Mouse (Mus musculus): ENCODE measurements around the gene Lyrm4. TPM values are rescaled to one million over a fixed set of nuclear protein-coding genes. Genes with fewer than 3 reads are reported as not detected.
"Not testable (repeated sequence)": the region's sequence is repeated elsewhere in the genome, so short reads cannot be mapped to it uniquely, and the experiment has no call there.

Lyrm4 gene
- polyA plus RNA-seq, 1 experiment from 2014 or later, result 46.4 TPM

- H3K27ac ChIP-seq (ENCODE audit: low read depth, low read length), result no peak overlapping the region
- H3K4me2 ChIP-seq (ENCODE audit: low read depth, low read length), result no peak overlapping the region
- H3K27me3 ChIP-seq (ENCODE audit: control insufficient read depth, insufficient read depth, low read length), result no peaks in the 10 kb centered on the region
- no peak overlapping the region for H3K4me3 ChIP-seq (ENCODE audit: low read depth, low read length)
- H3K9me3 ChIP-seq (ENCODE audit: control insufficient read depth, low read length), result no peaks in the 10 kb centered on the region
- no peak for ATAC-seq (ENCODE audit: low read depth)
- H3K36me3 ChIP-seq (ENCODE audit: control insufficient read depth, insufficient read depth, low read length), result no peaks in the 10 kb centered on the region
- H3K9ac ChIP-seq (replicated peaks; ENCODE audit: low read depth, low read length), result no peak overlapping the region
- peaks cover 21% of the 10 kb centered on the region for H3K4me1 ChIP-seq (ENCODE audit: control insufficient read depth, insufficient read depth, low read length)
- WGBS, result 80% methylated on average over 2 of the region's 2 CpGs
Observed at GRCm38 (mm10) chr13:36018017-36018416, 99.3 kb downstream of the Lyrm4 start.

GRCm38 (mm10) chr13:36015636-36016035 lies 101.7 kb downstream of the Lyrm4 start:
- Histone ChIP-seq H3K9ac (replicated peaks; ENCODE audit: low read depth, low read length) (no peak overlapping the region), H3K27me3 (ENCODE audit: control insufficient read depth, insufficient read depth, low read length) (no peaks in the 10 kb centered on the region), H3K4me1 (ENCODE audit: control insufficient read depth, insufficient read depth, low read length) (peaks cover 13% of the 10 kb centered on the region), H3K9me3 (ENCODE audit: control insufficient read depth, low read length) (no peaks in the 10 kb centered on the region), H3K4me2 (ENCODE audit: low read depth, low read length) (no peak overlapping the region), H3K4me3 (ENCODE audit: low read depth, low read length) (no peak overlapping the region), H3K36me3 (ENCODE audit: control insufficient read depth, insufficient read depth, low read length) (no peaks in the 10 kb centered on the region), H3K27ac (ENCODE audit: low read depth, low read length) (no peak overlapping the region)
- ATAC-seq (ENCODE audit: low read depth), result no peak
- WGBS, result 74% methylated on average over 3 of the region's 3 CpGs

DNA sequence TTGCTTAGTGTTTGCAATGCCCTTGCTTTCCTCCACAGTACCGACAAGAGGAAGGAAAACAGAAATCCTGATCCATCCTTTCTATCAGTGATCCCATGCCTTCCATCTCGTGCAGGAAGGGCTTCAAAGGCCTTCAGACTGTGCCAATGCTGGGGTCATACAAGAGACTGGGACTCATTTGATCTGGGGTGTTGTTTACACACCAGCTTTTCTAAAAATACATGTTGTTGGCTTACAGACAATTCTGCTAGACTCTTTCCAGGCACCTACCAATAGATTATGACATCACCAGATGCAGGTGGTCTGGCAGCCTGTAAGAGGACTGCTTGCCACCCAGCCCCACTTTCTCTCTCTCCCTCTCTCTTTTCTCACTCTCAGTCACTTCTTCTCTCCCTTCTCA lies 107.3 kb downstream of the Lyrm4 start:
- Histone ChIP-seq H3K4me1 (ENCODE audit: control insufficient read depth, insufficient read depth, low read length) (no peaks in the 10 kb centered on the region), H3K9me3 (ENCODE audit: control insufficient read depth, low read length) (no peaks in the 10 kb centered on the region), H3K27ac (ENCODE audit: low read depth, low read length) (no peak overlapping the region), H3K4me2 (ENCODE audit: low read depth, low read length) (no peak overlapping the region), H3K36me3 (ENCODE audit: control insufficient read depth, insufficient read depth, low read length) (no peaks in the 10 kb centered on the region), H3K27me3 (ENCODE audit: control insufficient read depth, insufficient read depth, low read length) (no peaks in the 10 kb centered on the region), H3K9ac (replicated peaks; ENCODE audit: low read depth, low read length) (no peak overlapping the region), H3K4me3 (ENCODE audit: low read depth, low read length) (no peak overlapping the region)
- 71% methylated on average over 2 of the region's 2 CpGs for WGBS
- no peak for ATAC-seq (ENCODE audit: low read depth)

GRCm38 (mm10) chr13:36000798-36001197 lies 116.5 kb downstream of the Lyrm4 start:
- Histone ChIP-seq H3K27me3 (ENCODE audit: control insufficient read depth, insufficient read depth, low read length) (no peaks in the 10 kb centered on the region), H3K4me2 (ENCODE audit: low read depth, low read length) (no peak overlapping the region), H3K9me3 (ENCODE audit: control insufficient read depth, low read length) (no peaks in the 10 kb centered on the region), H3K36me3 (ENCODE audit: control insufficient read depth, insufficient read depth, low read length) (no peaks in the 10 kb centered on the region), H3K9ac (replicated peaks; ENCODE audit: low read depth, low read length) (no peak overlapping the region), H3K27ac (ENCODE audit: low read depth, low read length) (no peak overlapping the region), H3K4me1 (ENCODE audit: control insufficient read depth, insufficient read depth, low read length) (no peaks in the 10 kb centered on the region), H3K4me3 (ENCODE audit: low read depth, low read length) (no peak overlapping the region)
- no peak for ATAC-seq (ENCODE audit: low read depth)
- 90% methylated on average over 1 of the region's 1 CpGs for WGBS

DNA sequence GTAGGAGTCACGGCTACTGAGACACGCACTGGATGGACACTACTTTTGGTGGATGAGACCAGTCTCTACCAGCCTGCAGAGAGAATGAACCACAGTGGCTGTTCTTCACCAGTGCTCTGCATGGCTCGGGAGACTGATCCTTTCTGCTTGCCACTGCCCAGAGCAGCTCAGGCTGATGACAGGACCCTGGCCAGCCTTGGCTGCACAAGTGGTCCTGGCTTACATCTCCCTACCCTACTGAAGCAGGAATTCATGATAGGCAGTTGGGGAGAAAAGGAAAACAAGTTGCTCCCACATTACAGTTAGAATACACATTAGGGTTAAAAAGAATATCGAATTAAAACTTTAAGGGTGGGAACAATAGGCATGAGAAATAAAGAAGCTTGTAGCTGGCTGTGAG lies 119.7 kb downstream of the Lyrm4 start:
- H3K4me2 ChIP-seq (ENCODE audit: low read depth, low read length), result no peak overlapping the region
- no peak overlapping the region for H3K27ac ChIP-seq (ENCODE audit: low read depth, low read length)
- no peak overlapping the region for H3K4me3 ChIP-seq (ENCODE audit: low read depth, low read length)
- no peaks in the 10 kb centered on the region for H3K4me1 ChIP-seq (ENCODE audit: control insufficient read depth, insufficient read depth, low read length)
- 95% methylated on average over 4 of the region's 4 CpGs for WGBS
- ATAC-seq (ENCODE audit: low read depth), result no peak
- no peaks in the 10 kb centered on the region for H3K9me3 ChIP-seq (ENCODE audit: control insufficient read depth, low read length)
- H3K27me3 ChIP-seq (ENCODE audit: control insufficient read depth, insufficient read depth, low read length), result no peaks in the 10 kb centered on the region
- no peaks in the 10 kb centered on the region for H3K36me3 ChIP-seq (ENCODE audit: control insufficient read depth, insufficient read depth, low read length)
- no peak overlapping the region for H3K9ac ChIP-seq (replicated peaks; ENCODE audit: low read depth, low read length)

DNA sequence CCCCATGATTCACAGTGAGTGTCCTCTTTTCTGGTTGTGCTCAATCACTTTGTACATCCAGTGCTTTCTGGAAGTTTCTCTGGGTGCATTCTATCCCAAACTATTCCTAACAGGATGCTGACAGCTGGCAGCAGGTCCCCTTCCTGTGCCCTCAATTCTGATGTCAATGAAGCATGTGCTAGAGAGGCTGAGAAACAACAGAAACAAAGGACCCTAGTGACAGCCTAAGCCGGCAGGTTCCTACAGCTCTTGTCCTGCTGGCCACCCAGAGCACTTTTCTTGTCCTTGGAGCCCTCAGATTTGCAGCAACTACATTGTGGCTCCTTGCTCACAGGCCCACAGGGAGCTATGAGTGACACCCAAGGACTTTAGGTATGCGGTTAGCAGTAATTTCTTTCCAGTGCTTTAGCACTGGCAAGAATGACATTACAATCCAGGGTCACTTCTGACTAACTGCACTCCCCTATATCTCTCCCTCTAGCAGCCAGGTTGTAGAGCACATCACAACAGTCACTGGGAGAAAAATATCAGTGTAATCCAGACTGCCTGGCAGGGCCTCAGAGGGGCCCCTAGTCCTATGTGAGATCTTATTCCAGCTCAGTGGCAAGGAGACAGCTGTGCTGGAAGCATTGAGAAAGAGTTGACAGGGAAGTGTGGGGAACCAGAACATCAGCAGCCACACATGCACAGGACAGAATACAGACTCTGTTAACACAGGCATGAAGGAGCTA lies 121.5 kb downstream of the Lyrm4 start:
- no peaks in the 10 kb centered on the region for H3K4me1 ChIP-seq (ENCODE audit: control insufficient read depth, insufficient read depth, low read length)
- no peaks in the 10 kb centered on the region for H3K27me3 ChIP-seq (ENCODE audit: control insufficient read depth, insufficient read depth, low read length)
- no peak overlapping the region for H3K9ac ChIP-seq (replicated peaks; ENCODE audit: low read depth, low read length)
- WGBS, result 55% methylated on average over 2 of the region's 2 CpGs
- H3K4me2 ChIP-seq (ENCODE audit: low read depth, low read length), result no peak overlapping the region
- ATAC-seq (ENCODE audit: low read depth), result no peak
- no peak overlapping the region for H3K27ac ChIP-seq (ENCODE audit: low read depth, low read length)
- H3K4me3 ChIP-seq (ENCODE audit: low read depth, low read length), result no peak overlapping the region
- no peaks in the 10 kb centered on the region for H3K36me3 ChIP-seq (ENCODE audit: control insufficient read depth, insufficient read depth, low read length)
- no peaks in the 10 kb centered on the region for H3K9me3 ChIP-seq (ENCODE audit: control insufficient read depth, low read length)

DNA sequence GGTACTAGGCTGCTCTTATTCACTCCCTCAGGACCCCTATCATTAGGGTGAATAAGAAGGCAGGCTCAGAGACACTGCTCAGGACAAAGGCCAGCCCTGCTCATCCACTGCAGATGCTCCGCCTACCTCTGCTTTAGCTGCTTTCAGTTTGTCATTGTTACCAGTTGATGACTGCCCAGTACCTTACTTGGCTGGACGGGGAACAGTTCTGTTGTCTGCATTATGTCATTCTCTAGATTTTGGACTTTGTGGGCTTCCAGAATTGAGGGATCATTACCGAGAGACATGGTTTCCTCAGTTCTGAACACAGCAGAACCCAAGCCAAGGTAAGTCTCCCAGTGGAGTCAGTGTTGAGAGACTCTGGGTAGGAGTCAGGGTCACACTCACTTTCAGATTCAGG lies 122.1 kb downstream of the Lyrm4 start:
- H3K27me3 ChIP-seq (ENCODE audit: control insufficient read depth, insufficient read depth, low read length), result no peaks in the 10 kb centered on the region
- H3K36me3 ChIP-seq (ENCODE audit: control insufficient read depth, insufficient read depth, low read length), result no peaks in the 10 kb centered on the region
- WGBS, result 69% methylated on average over 3 of the region's 3 CpGs
- no peak overlapping the region for H3K27ac ChIP-seq (ENCODE audit: low read depth, low read length)
- ATAC-seq (ENCODE audit: low read depth), result no peak
- no peak overlapping the region for H3K4me2 ChIP-seq (ENCODE audit: low read depth, low read length)
- H3K9me3 ChIP-seq (ENCODE audit: control insufficient read depth, low read length), result no peaks in the 10 kb centered on the region
- H3K4me1 ChIP-seq (ENCODE audit: control insufficient read depth, insufficient read depth, low read length), result no peaks in the 10 kb centered on the region
- H3K4me3 ChIP-seq (ENCODE audit: low read depth, low read length), result no peak overlapping the region
- no peak overlapping the region for H3K9ac ChIP-seq (replicated peaks; ENCODE audit: low read depth, low read length)

DNA sequence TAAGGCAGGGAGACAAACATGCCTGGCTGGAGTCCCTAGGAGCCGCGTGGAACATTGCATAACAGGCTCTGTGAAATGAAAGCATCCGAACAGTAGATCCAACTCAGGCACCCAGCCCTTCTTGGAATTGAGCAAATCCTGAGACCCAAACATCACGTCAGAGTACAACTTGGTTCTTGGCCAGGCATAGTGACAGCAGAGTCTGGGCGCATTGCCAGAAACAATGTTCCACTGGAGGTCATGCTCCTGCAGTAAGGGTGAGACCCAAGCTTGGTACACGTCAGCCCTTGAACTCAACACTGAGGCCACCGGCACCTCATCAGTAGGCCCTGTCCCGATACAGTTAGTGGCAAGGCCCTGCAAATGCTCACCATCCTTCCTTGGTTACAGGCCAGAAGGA lies 123.3 kb downstream of the Lyrm4 start:
- Histone ChIP-seq H3K4me2 (ENCODE audit: low read depth, low read length) (no peak overlapping the region), H3K4me1 (ENCODE audit: control insufficient read depth, insufficient read depth, low read length) (no peaks in the 10 kb centered on the region), H3K27ac (ENCODE audit: low read depth, low read length) (no peak overlapping the region), H3K36me3 (ENCODE audit: control insufficient read depth, insufficient read depth, low read length) (no peaks in the 10 kb centered on the region), H3K9ac (replicated peaks; ENCODE audit: low read depth, low read length) (no peak overlapping the region), H3K27me3 (ENCODE audit: control insufficient read depth, insufficient read depth, low read length) (no peaks in the 10 kb centered on the region), H3K4me3 (ENCODE audit: low read depth, low read length) (no peak overlapping the region), H3K9me3 (ENCODE audit: control insufficient read depth, low read length) (no peaks in the 10 kb centered on the region)
- no peak for ATAC-seq (ENCODE audit: low read depth)
- WGBS, result 84% methylated on average over 8 of the region's 8 CpGs

- H3K27ac ChIP-seq (ENCODE audit: low read depth, low read length); H3K4me3 ChIP-seq (ENCODE audit: low read depth, low read length); H3K4me1 ChIP-seq (ENCODE audit: control insufficient read depth, insufficient read depth, low read length); H3K36me3 ChIP-seq (ENCODE audit: control insufficient read depth, insufficient read depth, low read length); ATAC-seq (ENCODE audit: low read depth); H3K9me3 ChIP-seq (ENCODE audit: control insufficient read depth, low read length); H3K9ac ChIP-seq (replicated peaks; ENCODE audit: low read depth, low read length); H3K27me3 ChIP-seq (ENCODE audit: control insufficient read depth, insufficient read depth, low read length); H3K4me2 ChIP-seq (ENCODE audit: low read depth, low read length): not testable (repeated sequence)
- WGBS, result 95% methylated on average over 15 of the region's 21 CpGs
Observed at GRCm38 (mm10) chr13:35991185-35991584, 126.1 kb downstream of the Lyrm4 start.

Data from neural tube, embryonic 14.5 days (tissue).